In the genomic region with DNA sequence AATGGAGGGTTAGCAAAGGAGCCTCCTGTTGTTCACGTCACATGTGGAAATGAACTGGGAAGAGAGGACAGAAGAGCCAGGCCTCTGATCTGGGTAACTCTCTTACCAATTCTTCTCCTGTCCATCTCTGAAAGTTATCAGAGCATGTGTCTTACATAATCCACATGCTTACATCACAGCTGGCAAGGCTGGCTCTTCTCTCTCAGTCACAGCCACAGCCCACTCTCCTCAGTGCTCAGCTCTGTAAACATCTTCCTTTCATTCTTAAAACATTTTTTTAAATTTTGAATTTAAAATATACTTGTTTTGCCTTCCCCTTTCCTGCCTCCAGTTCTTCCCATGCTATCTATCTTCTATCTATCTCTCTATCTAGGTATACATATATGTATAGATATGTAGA, we compare ENCODE assay signal across 21 mouse cellular contexts.
"Had no signal": no experiment of that assay in that cellular context is flagged by ENCODE, and none has a peak within 500 bp of the region (broad histone marks: within the 10 kb centered on the region; RNA-seq: fewer than 3 reads in every experiment).

No protein-coding gene starts in this region.

- DNase-seq: liver, postnatal 0 days; lung, adult 2 months; lung, postnatal 14 days; lung, postnatal 36 days; midbrain, embryonic 14.5 days; retina, postnatal 1 day; right cerebral cortex, postnatal 14 days; right cerebral cortex, postnatal 4 days; thymus, adult 2 months; thymus, postnatal 25 days; thymus, postnatal 4 days had no signal

- H3K4me2 ChIP-seq: liver, embryonic 15.5 days; lung, embryonic 15.5 days; midbrain, embryonic 12.5 days; neural tube, embryonic 13.5 days; neural tube, embryonic 15.5 days had no signal

- H3K4me1 ChIP-seq: liver, embryonic 15.5 days; lung, embryonic 15.5 days; megakaryocyte, embryonic 14.5 days; midbrain, embryonic 12.5 days; neural tube, embryonic 13.5 days; neural tube, embryonic 15.5 days had no signal

- H3K27ac ChIP-seq: liver, embryonic 15.5 days; lung, embryonic 15.5 days; macrophage; midbrain, embryonic 12.5 days; neural tube, embryonic 13.5 days; neural tube, embryonic 15.5 days had no signal

- ATAC-seq: liver, postnatal 0 days; lung, postnatal 0 days; midbrain, embryonic 16.5 days had no signal

- H3K9ac ChIP-seq: liver, embryonic 15.5 days; liver, postnatal 0 days; lung, embryonic 15.5 days; midbrain, embryonic 12.5 days; neural tube, embryonic 13.5 days; neural tube, embryonic 15.5 days had no signal

- H3K27me3 ChIP-seq: liver, embryonic 15.5 days; lung, embryonic 15.5 days; megakaryocyte, embryonic 14.5 days; neural tube, embryonic 13.5 days; neural tube, embryonic 15.5 days had no signal

- H3K36me3 ChIP-seq: liver, embryonic 15.5 days; lung, embryonic 15.5 days; midbrain, embryonic 12.5 days; neural tube, embryonic 13.5 days; neural tube, embryonic 15.5 days had no signal

- H3K4me3 ChIP-seq: liver, embryonic 15.5 days; lung, embryonic 15.5 days; megakaryocyte, embryonic 14.5 days; midbrain, embryonic 12.5 days; myocyte; neural tube, embryonic 13.5 days; neural tube, embryonic 15.5 days had no signal

- H3K9me3 ChIP-seq: liver, embryonic 15.5 days; lung, embryonic 15.5 days; midbrain, embryonic 12.5 days; neural tube, embryonic 13.5 days; neural tube, embryonic 15.5 days had no signal
